Mouse (Mus musculus): ENCODE results near the gene Tmeff2. TPM values are rescaled to one million over a fixed set of nuclear protein-coding genes. Genes with fewer than 3 reads are reported as not detected.

Gene Tmeff2
- polyA plus RNA-seq, 1 experiment from 2014 or later = 1.6 TPM

DNA sequence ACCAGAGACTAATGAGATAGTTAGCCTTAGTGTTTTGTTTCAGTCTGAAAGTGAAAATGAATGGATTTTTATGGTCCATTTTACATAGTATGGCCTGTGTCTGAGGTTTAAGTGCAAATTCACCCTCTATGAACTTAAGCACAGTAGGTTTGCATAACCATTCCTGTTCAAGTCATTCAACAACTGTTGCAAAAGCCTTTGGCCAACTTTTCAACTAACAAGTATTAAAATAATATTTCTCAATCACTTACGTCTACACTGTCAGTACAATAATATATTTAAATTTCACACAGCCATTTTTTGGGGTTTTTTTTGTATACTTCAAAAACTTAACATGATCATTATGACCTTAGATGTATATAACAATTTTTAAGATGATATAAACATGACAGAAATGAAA, 240.9 kb downstream of the Tmeff2 start:
- no peaks in the 10 kb centered on the region for H3K27me3 ChIP-seq (ENCODE audit: low read depth, poor library complexity, severe bottlenecking)
- no peaks in the 10 kb centered on the region for H3K9me3 ChIP-seq (replicated peaks)
- no peak overlapping the region for H3K4me3 ChIP-seq
- no peak for DNase-seq (ENCODE audit: low spot score)
- H3K27ac ChIP-seq = no peak overlapping the region
- H3K4me1 ChIP-seq = peaks cover 16% of the 10 kb centered on the region
- H3K36me3 ChIP-seq = no peaks in the 10 kb centered on the region
- 93% methylated on average over 1 of the region's 1 CpGs for WGBS

DNA sequence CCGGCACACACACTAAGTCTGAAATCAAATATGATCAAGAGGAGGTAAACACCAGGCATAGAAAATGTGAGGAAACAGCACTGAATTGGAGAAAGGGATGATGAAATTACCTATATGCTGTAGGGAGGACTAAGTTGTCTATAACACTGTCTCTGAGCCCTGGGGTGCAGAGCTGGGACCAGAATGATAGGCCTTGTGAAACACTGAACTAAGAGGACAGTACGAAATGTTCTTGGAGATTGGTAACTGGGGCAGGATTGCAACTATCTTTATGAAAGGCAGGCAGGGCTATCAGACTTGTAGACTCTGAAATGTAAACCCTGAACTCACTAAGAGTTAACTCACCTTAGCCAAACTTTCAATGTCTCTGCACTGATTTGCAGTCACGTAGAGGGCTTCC, 242.3 kb downstream of the Tmeff2 start:
- WGBS = 88% methylated on average over 3 of the region's 3 CpGs
- Histone ChIP-seq H3K9me3 (replicated peaks) (no peaks in the 10 kb centered on the region), H3K4me1 (peaks cover 16% of the 10 kb centered on the region; the same call in 1 of the 2 replicates), H3K27ac (no peak overlapping the region), H3K36me3 (no peaks in the 10 kb centered on the region), H3K27me3 (ENCODE audit: low read depth, poor library complexity, severe bottlenecking) (no peaks in the 10 kb centered on the region), H3K4me3 (no peak overlapping the region)
- DNase-seq (ENCODE audit: low spot score) = no peak

DNA sequence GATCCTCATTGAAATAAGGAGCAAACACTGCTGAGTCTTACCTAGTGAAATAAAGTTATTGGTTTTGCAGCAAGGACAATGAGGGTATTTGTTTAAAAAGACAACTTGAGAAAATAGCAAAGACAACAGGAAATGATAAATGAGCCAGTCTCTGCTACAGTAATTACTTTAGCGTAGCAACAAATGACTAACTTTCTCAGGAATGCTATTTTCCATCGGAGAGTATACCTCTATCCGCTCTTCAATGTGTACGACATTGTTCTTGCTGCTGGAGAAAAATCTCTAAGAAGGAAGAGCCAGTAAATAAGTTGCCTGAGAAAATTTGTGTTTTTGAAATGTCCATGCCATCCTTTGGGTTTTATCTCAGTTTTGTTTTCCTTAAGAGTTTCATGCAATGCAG, 245.2 kb downstream of the Tmeff2 start:
- H3K27me3 ChIP-seq (ENCODE audit: low read depth, poor library complexity, severe bottlenecking) = no peaks in the 10 kb centered on the region
- H3K27ac ChIP-seq = no peak overlapping the region
- DNase-seq (ENCODE audit: low spot score) = no peak
- H3K36me3 ChIP-seq = no peaks in the 10 kb centered on the region
- WGBS = 82% methylated on average over 4 of the region's 4 CpGs
- H3K4me3 ChIP-seq = no peak overlapping the region
- H3K4me1 ChIP-seq = peaks cover 5% of the 10 kb centered on the region; the same call in 1 of the 2 replicates
- H3K9me3 ChIP-seq (replicated peaks) = no peaks in the 10 kb centered on the region

DNA sequence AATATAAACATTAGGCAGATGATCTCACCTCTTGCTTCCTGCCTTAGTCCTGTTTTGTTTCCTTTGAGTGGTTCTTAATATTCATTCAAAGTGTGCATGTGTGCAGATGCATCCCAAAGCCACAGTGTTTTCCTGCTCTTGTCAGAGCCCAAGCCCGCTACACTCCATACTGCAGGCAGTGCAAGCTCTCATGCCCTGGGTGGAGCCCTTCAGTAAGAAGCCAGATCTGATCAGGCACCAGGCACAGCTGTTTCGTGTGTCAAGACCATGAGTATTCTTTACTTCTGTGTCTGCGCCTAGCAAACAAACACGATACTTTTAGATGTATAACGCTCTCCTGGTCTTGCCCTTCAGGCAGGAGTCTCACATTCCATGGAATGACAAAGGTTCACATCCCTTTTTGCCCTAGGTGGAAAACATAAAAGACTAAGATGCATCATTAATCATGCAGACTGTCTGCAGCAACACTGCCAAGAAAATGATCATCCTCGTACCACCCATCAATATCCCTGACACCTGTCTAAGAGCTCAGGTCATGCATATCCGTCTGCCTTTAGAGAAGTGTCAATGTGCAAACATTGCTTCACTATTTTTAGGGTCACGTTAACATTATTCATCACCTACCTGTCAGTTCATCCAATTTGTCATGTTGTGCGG, 248.2 kb downstream of the Tmeff2 start:
- 59% methylated on average over 9 of the region's 9 CpGs for WGBS
- no peak overlapping the region for H3K27ac ChIP-seq
- H3K4me3 ChIP-seq = no peak overlapping the region
- peaks cover 6% of the 10 kb centered on the region; the same call in 1 of the 2 replicates for H3K4me1 ChIP-seq
- H3K9me3 ChIP-seq (replicated peaks) = no peaks in the 10 kb centered on the region
- H3K27me3 ChIP-seq (ENCODE audit: low read depth, poor library complexity, severe bottlenecking) = no peaks in the 10 kb centered on the region
- no peaks in the 10 kb centered on the region for H3K36me3 ChIP-seq
- DNase-seq (ENCODE audit: low spot score) = no peak

DNA sequence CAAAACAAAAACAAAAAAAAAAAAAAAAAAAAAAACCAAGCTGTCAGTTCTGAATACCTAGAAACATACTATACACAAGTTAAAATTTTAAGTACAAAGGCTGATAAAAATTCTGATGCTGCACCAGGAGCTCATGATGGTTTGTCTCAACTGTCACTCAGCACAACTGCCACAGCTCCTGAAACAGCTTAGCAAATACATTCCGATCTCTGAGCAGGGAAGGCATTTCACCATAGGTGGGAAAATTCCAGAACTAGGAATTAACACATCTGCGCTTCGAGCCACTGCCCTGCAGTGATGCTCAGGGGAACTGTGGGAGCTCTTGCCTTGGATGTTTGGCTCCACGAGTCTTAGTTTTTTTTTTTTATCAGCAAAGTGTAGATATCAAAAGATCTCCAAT, 249.0 kb downstream of the Tmeff2 start:
- H3K4me1 ChIP-seq = peaks cover 6% of the 10 kb centered on the region; the same call in 1 of the 2 replicates
- H3K27ac ChIP-seq = no peak overlapping the region
- H3K4me3 ChIP-seq = no peak overlapping the region
- H3K9me3 ChIP-seq (replicated peaks) = no peaks in the 10 kb centered on the region
- DNase-seq (ENCODE audit: low spot score) = no peak
- no peaks in the 10 kb centered on the region for H3K27me3 ChIP-seq (ENCODE audit: low read depth, poor library complexity, severe bottlenecking)
- 69% methylated on average over 4 of the region's 4 CpGs for WGBS
- no peaks in the 10 kb centered on the region for H3K36me3 ChIP-seq

DNA sequence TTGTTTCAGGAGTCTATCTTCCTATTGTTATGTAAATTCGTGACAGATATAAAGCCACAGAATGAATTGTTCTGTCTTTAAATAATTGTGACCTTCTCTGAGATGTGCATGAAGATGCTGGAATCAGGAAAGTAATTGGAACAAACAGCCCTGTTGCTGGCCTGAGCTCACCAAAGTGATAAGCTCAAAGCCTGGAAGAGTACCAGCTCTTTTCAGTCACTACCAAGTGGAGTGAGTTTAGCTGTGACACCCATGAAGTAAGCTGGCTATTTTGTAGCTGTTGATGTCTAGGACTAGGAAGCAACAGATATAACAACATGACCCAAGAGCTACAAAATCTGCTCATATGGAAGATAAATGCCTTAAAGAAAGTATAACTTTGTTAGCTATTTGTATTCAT, 249.4 kb downstream of the Tmeff2 start:
- no peak for DNase-seq (ENCODE audit: low spot score)
- no peaks in the 10 kb centered on the region for H3K27me3 ChIP-seq (ENCODE audit: low read depth, poor library complexity, severe bottlenecking)
- H3K4me3 ChIP-seq = no peak overlapping the region
- 82% methylated on average over 1 of the region's 1 CpGs for WGBS
- peaks cover 6% of the 10 kb centered on the region; the same call in 1 of the 2 replicates for H3K4me1 ChIP-seq
- H3K27ac ChIP-seq = no peak overlapping the region
- no peaks in the 10 kb centered on the region for H3K9me3 ChIP-seq (replicated peaks)
- H3K36me3 ChIP-seq = no peaks in the 10 kb centered on the region

DNA sequence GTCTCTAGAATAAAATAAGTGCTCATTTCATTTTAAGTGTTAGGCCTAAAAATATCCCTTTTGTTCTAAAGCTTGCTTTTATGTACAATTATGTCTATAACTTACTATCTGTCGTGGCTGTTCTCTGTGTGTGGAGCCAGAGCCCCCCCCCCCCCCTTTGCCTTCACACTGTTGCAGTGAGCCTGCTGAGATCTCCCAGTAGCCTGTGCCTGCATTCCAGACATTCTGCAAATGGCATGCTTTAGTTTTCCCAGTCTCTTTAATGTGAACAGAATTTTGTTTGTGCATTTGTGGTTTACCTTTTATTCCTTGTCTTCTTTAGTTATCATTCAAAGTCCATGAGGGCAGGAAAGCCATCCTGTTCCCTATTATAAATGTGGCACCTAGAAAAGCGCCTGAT, 251.6 kb downstream of the Tmeff2 start:
- 57% methylated on average over 2 of the region's 2 CpGs for WGBS
- no peaks in the 10 kb centered on the region for H3K36me3 ChIP-seq
- peaks cover 6% of the 10 kb centered on the region; the same call in 1 of the 2 replicates for H3K4me1 ChIP-seq
- H3K27me3 ChIP-seq (ENCODE audit: low read depth, poor library complexity, severe bottlenecking) = no peaks in the 10 kb centered on the region
- H3K27ac ChIP-seq = no peak overlapping the region
- H3K9me3 ChIP-seq (replicated peaks) = no peaks in the 10 kb centered on the region
- DNase-seq (ENCODE audit: low spot score) = no peak
- no peak overlapping the region for H3K4me3 ChIP-seq

DNA sequence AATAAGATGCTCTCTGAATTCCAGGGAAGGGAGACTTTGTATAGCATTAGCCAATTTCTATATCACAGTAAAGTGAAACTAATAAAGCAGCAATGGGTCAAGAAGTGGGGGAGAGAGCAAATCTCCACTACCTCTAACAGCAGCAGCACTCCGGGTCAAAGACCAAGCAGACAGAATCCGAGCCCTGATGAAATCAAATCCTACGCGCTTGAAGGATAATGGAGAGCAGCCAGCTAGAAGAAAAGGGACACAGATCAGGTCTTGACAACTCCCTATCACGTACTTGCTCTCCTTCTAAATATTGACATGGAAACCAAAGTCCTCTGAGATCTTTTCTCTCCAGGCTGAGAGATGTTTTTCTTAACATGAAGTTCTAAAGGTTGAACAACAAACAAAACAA, 252.4 kb downstream of the Tmeff2 start:
- 68% methylated on average over 5 of the region's 5 CpGs for WGBS
- H3K36me3 ChIP-seq = no peaks in the 10 kb centered on the region
- no peaks in the 10 kb centered on the region for H3K9me3 ChIP-seq (replicated peaks)

DNA sequence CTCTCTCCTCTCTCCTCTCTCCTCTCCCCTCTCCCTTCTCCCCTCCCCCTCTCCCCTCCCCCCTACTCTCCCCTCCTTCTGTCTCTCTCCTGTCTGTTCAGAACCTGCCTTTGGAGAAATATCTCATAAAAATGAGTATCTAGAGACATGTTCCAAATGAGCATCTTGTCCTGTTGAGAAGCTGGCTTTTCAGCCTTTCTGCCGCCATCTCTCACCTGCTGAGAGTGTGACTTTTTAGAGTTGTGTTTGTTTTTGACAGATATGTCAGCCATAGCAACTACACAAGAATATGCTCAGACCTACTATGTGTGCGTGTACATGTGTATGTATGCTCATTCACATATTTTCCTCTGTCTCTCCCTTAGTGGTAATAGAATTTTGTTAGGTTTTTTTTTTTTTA, 283.8 kb downstream of the Tmeff2 start:
- Histone ChIP-seq H3K4me3 (no peak overlapping the region), H3K4me1 (no peaks in the 10 kb centered on the region), H3K27me3 (ENCODE audit: low read depth, poor library complexity, severe bottlenecking) (no peaks in the 10 kb centered on the region), H3K9me3 (replicated peaks) (no peaks in the 10 kb centered on the region), H3K27ac (no peak overlapping the region), H3K36me3 (no peaks in the 10 kb centered on the region)
- WGBS = 90% methylated on average over 2 of the region's 2 CpGs
- no peak for DNase-seq (ENCODE audit: low spot score)

More for the DNA sequence above, 252.4 kb downstream of the Tmeff2 start:
- DNase-seq (ENCODE audit: low spot score) = no peak
- no peak overlapping the region for H3K4me3 ChIP-seq
- no peaks in the 10 kb centered on the region for H3K27me3 ChIP-seq (ENCODE audit: low read depth, poor library complexity, severe bottlenecking)
- no peak overlapping the region for H3K27ac ChIP-seq
- H3K4me1 ChIP-seq = peaks cover 6% of the 10 kb centered on the region; the same call in 1 of the 2 replicates

DNA sequence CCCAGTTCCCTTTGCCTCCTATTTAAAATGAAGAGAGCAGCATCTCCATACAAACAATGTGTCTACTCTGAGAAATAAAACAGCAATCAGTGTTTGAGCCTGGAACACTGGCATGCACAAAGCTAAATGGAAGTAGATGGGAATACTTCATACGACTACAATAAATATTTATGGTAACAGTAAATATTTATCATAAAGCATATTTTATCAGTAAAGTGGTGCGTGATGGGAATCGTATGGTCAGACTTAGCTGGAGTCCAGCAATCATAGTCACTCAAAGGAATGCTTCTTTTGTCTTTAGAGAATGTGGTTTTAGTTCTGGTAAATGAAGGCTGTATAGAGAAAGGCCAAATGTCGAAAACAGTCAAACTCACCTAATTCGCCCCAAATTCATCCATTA, 288.6 kb downstream of the Tmeff2 start:
- Histone ChIP-seq H3K9me3 (replicated peaks) (no peaks in the 10 kb centered on the region), H3K4me3 (no peak overlapping the region), H3K27ac (no peak overlapping the region), H3K27me3 (ENCODE audit: low read depth, poor library complexity, severe bottlenecking) (no peaks in the 10 kb centered on the region), H3K4me1 (no peaks in the 10 kb centered on the region), H3K36me3 (no peaks in the 10 kb centered on the region)
- WGBS = 97% methylated on average over 5 of the region's 5 CpGs
- DNase-seq (ENCODE audit: low spot score) = no peak

DNA sequence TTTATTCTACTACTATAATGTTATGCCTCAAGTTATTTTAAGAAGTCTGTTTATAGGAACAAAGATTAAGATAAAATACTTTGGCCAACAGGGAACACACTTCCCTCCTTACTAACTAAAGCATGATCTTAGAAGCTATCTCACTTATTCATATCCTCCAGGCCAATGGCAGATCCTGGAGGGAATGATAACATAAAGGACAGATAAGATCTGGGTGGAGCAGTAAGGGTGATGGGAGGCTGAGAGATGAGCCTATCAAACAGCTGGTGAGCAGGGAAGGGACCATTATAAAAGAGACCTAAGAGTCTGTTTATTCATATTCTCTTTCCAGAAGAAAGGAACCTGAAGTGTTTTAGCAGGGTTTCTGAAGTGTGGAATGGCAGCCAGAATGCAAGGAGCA, 290.8 kb downstream of the Tmeff2 start:
- DNase-seq (ENCODE audit: low spot score) = no peak
- no peaks in the 10 kb centered on the region for H3K9me3 ChIP-seq (replicated peaks)
- H3K27me3 ChIP-seq (ENCODE audit: low read depth, poor library complexity, severe bottlenecking) = no peaks in the 10 kb centered on the region
- H3K4me3 ChIP-seq = no peak overlapping the region
- no peaks in the 10 kb centered on the region for H3K36me3 ChIP-seq
- no peak overlapping the region for H3K27ac ChIP-seq
- no peaks in the 10 kb centered on the region for H3K4me1 ChIP-seq

DNA sequence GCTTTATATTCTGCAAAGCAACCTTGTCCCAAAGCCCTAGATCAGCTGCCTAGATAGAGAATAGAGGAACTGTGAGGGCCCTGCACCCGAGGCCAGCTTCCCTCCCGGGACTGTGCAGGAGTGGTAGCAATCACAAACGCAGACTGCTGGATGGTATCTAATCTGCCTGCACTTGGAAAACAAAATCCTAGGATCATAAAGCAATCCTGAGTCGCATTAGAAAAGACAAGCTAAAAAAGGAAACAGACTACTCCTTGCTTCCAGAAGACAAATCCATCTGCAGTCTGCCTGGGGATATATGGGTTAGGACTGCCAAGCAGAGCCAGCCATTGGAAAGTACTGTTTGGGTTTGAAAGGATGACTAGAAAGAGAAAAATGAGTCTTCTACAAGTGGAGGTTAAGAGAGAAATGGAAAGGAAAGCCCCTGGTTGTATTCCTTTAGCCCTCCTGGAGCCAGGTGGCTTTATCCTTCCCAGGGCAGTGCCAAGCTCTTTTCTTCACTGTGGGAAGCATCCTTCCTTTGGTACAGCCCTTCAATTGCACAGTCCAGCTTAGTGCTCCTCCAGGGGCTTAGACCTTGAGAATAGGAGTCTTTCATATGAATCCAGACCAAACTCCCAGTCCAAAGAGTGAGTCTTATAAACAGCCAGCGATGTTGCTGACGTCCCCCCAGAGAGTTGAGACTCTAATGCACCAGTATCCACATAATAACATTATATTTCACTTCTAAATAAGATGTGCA, 291.6 kb downstream of the Tmeff2 start:
- Histone ChIP-seq H3K4me3 (no peak overlapping the region), H3K27me3 (ENCODE audit: low read depth, poor library complexity, severe bottlenecking) (no peaks in the 10 kb centered on the region), H3K27ac (no peak overlapping the region), H3K36me3 (no peaks in the 10 kb centered on the region), H3K4me1 (no peaks in the 10 kb centered on the region), H3K9me3 (replicated peaks) (no peaks in the 10 kb centered on the region)
- DNase-seq (ENCODE audit: low spot score) = no peak
- 74% methylated on average over 6 of the region's 6 CpGs for WGBS

DNA sequence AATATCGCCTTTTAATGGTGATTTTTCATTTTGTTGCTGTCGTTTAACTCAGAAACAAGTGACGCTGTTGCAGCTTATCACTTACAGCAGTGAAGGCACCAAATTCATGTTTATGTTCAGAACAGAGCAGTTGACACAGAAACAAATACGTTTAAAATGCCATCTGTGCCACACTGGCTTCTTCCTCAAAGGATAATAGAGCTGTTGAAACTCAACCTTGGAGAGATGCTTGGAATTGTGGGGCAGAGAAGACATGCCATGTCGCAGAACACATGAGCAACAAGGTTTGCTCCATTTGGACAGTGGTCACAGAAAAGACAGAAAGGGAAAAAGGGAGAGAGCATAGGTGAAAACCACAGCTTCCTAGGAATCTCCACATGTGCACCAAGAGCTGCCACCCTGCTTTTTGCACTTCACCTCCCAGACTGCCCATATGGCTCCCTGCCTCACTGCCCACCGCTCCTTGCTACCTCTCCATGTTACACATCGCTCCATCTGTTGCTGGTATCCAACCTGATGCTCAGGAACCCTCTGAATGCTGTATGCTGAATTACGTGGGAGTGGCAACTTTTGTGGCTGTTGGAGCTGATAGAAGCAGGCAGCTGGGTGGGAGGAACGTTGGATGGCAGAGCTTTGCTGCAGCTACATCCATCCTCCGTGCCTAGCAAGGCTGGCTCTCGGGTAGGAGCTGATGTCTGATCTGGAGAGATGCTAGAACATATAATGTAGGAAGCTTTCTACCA, 298.8 kb downstream of the Tmeff2 start:
- Histone ChIP-seq H3K4me1 (no peaks in the 10 kb centered on the region), H3K4me3 (no peak overlapping the region), H3K27ac (no peak overlapping the region), H3K27me3 (ENCODE audit: low read depth, poor library complexity, severe bottlenecking) (no peaks in the 10 kb centered on the region), H3K36me3 (no peaks in the 10 kb centered on the region), H3K9me3 (replicated peaks) (no peaks in the 10 kb centered on the region)
- DNase-seq (ENCODE audit: low spot score) = no peak
- WGBS = 89% methylated on average over 11 of the region's 11 CpGs
